Mouse (Mus musculus): ENCODE results near the gene Fgd3. TPM values are rescaled to one million over a fixed set of nuclear protein-coding genes. Genes with fewer than 3 reads are reported as not detected.

Fgd3 gene
- polyA plus RNA-seq, 1 experiment from 2014 or later = 0.52 TPM

GRCm38 (mm10) chr13:49224729-49225128, 95.4 kb downstream of the Fgd3 start:
- 51% methylated on average over 6 of the region's 6 CpGs for WGBS (ENCODE audit: insufficient replicate concordance)

GRCm38 (mm10) chr13:49224314-49224713, 95.8 kb downstream of the Fgd3 start:
- ATAC-seq (ENCODE audit: insufficient read depth) = no peak
- Histone ChIP-seq H3K4me3 (replicated peaks) (no peak overlapping the region), H3K4me1 (replicated peaks) (no peaks in the 10 kb centered on the region), H3K9ac (no peak overlapping the region), H3K27me3 (peaks cover 11% of the 10 kb centered on the region; the same call in 1 of the 2 replicates), H3K9me3 (replicated peaks) (no peaks in the 10 kb centered on the region), H3K36me3 (replicated peaks) (no peaks in the 10 kb centered on the region), H3K27ac (replicated peaks) (no peak overlapping the region), H3K4me2 (no peak overlapping the region)
- WGBS (ENCODE audit: insufficient replicate concordance) = 36% methylated on average over 10 of the region's 10 CpGs

More at GRCm38 (mm10) chr13:49224729-49225128, 95.4 kb downstream of the Fgd3 start:
- Histone ChIP-seq H3K36me3 (replicated peaks) (no peaks in the 10 kb centered on the region), H3K27ac (replicated peaks) (no peak overlapping the region), H3K9me3 (replicated peaks) (no peaks in the 10 kb centered on the region), H3K27me3 (peaks cover 11% of the 10 kb centered on the region; the same call in 1 of the 2 replicates), H3K4me3 (replicated peaks) (no peak overlapping the region), H3K9ac (no peak overlapping the region), H3K4me2 (no peak overlapping the region), H3K4me1 (replicated peaks) (no peaks in the 10 kb centered on the region)
- ATAC-seq (ENCODE audit: insufficient read depth) = no peak

- H3K9ac ChIP-seq = no peak overlapping the region
- 32% methylated on average over 5 of the region's 5 CpGs for WGBS (ENCODE audit: insufficient replicate concordance)
- no peak for ATAC-seq (ENCODE audit: insufficient read depth)
These were observed 99.2 kb downstream of the Fgd3 start for GRCm38 (mm10) chr13:49220912-49221311.

GRCm38 (mm10) chr13:49219367-49219766, 100.7 kb downstream of the Fgd3 start:
- no peak overlapping the region for H3K9ac ChIP-seq
- WGBS (ENCODE audit: insufficient replicate concordance) = 53% methylated on average over 4 of the region's 4 CpGs
- peaks cover 22% of the 10 kb centered on the region for H3K4me1 ChIP-seq (replicated peaks)
- no peaks in the 10 kb centered on the region for H3K36me3 ChIP-seq (replicated peaks)
- peaks cover 25% of the 10 kb centered on the region; the same call in 1 of the 2 replicates for H3K27me3 ChIP-seq
- H3K4me3 ChIP-seq (replicated peaks) = no peak overlapping the region
- H3K27ac ChIP-seq (replicated peaks) = no peak overlapping the region
- no peak overlapping the region for H3K4me2 ChIP-seq
- ATAC-seq (ENCODE audit: insufficient read depth) = no peak
- H3K9me3 ChIP-seq (replicated peaks) = no peaks in the 10 kb centered on the region

More at GRCm38 (mm10) chr13:49220912-49221311, 99.2 kb downstream of the Fgd3 start:
- Histone ChIP-seq H3K9me3 (replicated peaks) (no peaks in the 10 kb centered on the region), H3K36me3 (replicated peaks) (no peaks in the 10 kb centered on the region), H3K4me1 (replicated peaks) (peaks cover 11% of the 10 kb centered on the region), H3K27ac (replicated peaks) (no peak overlapping the region), H3K4me3 (replicated peaks) (no peak overlapping the region), H3K4me2 (no peak overlapping the region), H3K27me3 (peaks cover 16% of the 10 kb centered on the region; the same call in 1 of the 2 replicates)

GRCm38 (mm10) chr13:49218651-49219050, 101.5 kb downstream of the Fgd3 start:
- Histone ChIP-seq H3K4me2 (no peak overlapping the region), H3K4me1 (replicated peaks) (peaks cover 27% of the 10 kb centered on the region), H3K27me3 (peaks cover 19% of the 10 kb centered on the region; the same call in 1 of the 2 replicates), H3K27ac (replicated peaks) (no peak overlapping the region), H3K36me3 (replicated peaks) (no peaks in the 10 kb centered on the region), H3K9ac (no peak overlapping the region), H3K4me3 (replicated peaks) (no peak overlapping the region), H3K9me3 (replicated peaks) (no peaks in the 10 kb centered on the region)
- 63% methylated on average over 3 of the region's 3 CpGs for WGBS (ENCODE audit: insufficient replicate concordance)
- no peak for ATAC-seq (ENCODE audit: insufficient read depth)

- H3K27ac ChIP-seq (replicated peaks) = no peak overlapping the region
- peaks cover 17% of the 10 kb centered on the region; the same call in 1 of the 2 replicates for H3K27me3 ChIP-seq
- H3K4me2 ChIP-seq = peak overlapping the region; percentile 89
- WGBS (ENCODE audit: insufficient replicate concordance) = 61% methylated on average over 9 of the region's 9 CpGs
- ATAC-seq (ENCODE audit: insufficient read depth) = no peak
- H3K9me3 ChIP-seq (replicated peaks) = no peaks in the 10 kb centered on the region
- H3K36me3 ChIP-seq (replicated peaks) = no peaks in the 10 kb centered on the region
- peaks cover 31% of the 10 kb centered on the region for H3K4me1 ChIP-seq (replicated peaks)
- H3K9ac ChIP-seq = no peak overlapping the region
- no peak overlapping the region for H3K4me3 ChIP-seq (replicated peaks)
These were observed 103.1 kb downstream of the Fgd3 start for GRCm38 (mm10) chr13:49216808-49217561.

GRCm38 (mm10) chr13:49216220-49216552, 103.9 kb downstream of the Fgd3 start:
- peak; percentile 61 for ATAC-seq (ENCODE audit: insufficient read depth)
- Histone ChIP-seq H3K9ac (peak overlapping the region; percentile 63), H3K27ac (replicated peaks) (peak overlapping the region; percentile 77), H3K4me3 (replicated peaks) (peak overlapping the region; percentile 65), H3K36me3 (replicated peaks) (no peaks in the 10 kb centered on the region), H3K9me3 (replicated peaks) (no peaks in the 10 kb centered on the region), H3K4me2 (peak overlapping the region; percentile 89), H3K27me3 (peaks cover 17% of the 10 kb centered on the region; the same call in 1 of the 2 replicates), H3K4me1 (replicated peaks) (peaks cover 31% of the 10 kb centered on the region)
- WGBS (ENCODE audit: insufficient replicate concordance) = 3% methylated on average over 17 of the region's 17 CpGs

GRCm38 (mm10) chr13:49215504-49216219, 104.4 kb downstream of the Fgd3 start, which contains the start of gene Card19:
Gene Card19, minus strand, starts transcription at chr13:49216037.
- no peaks in the 10 kb centered on the region for H3K36me3 ChIP-seq (replicated peaks)
- peak within 1 kb of the TSS; percentile 65 for H3K4me3 ChIP-seq (replicated peaks)
- under 1% methylated on average over 78 of the region's 78 CpGs for WGBS (ENCODE audit: insufficient replicate concordance)
- H3K4me2 ChIP-seq = peak within 1 kb of the TSS; percentile 89
- H3K27ac ChIP-seq (replicated peaks) = peak within 1 kb of the TSS; percentile 77
- peak within 1 kb of the TSS; percentile 65 for H3K9ac ChIP-seq
- no peaks in the 10 kb centered on the region for H3K9me3 ChIP-seq (replicated peaks)
- peaks cover 17% of the 10 kb centered on the region; the same call in 1 of the 2 replicates for H3K27me3 ChIP-seq
- peaks cover 31% of the 10 kb centered on the region for H3K4me1 ChIP-seq (replicated peaks)
- ATAC-seq (ENCODE audit: insufficient read depth) = peak; percentile 85

GRCm38 (mm10) chr13:49215128-49215503, 105.0 kb downstream of the Fgd3 start:
- H3K9ac ChIP-seq = no peak overlapping the region

GRCm38 (mm10) chr13:49214454-49214853, 105.7 kb downstream of the Fgd3 start:
- Histone ChIP-seq H3K27ac (replicated peaks) (no peak overlapping the region), H3K9me3 (replicated peaks) (no peaks in the 10 kb centered on the region), H3K4me2 (peak overlapping the region; percentile 89; the same call in 1 of the 2 replicates), H3K4me1 (replicated peaks) (peaks cover 31% of the 10 kb centered on the region), H3K27me3 (peaks cover 17% of the 10 kb centered on the region; the same call in 1 of the 2 replicates), H3K9ac (no peak overlapping the region), H3K36me3 (replicated peaks) (no peaks in the 10 kb centered on the region), H3K4me3 (replicated peaks) (no peak overlapping the region)
- no peak for ATAC-seq (ENCODE audit: insufficient read depth)
- WGBS (ENCODE audit: insufficient replicate concordance) = 58% methylated on average over 3 of the region's 3 CpGs

More at GRCm38 (mm10) chr13:49215128-49215503, 105.0 kb downstream of the Fgd3 start:
- no peak for ATAC-seq (ENCODE audit: insufficient read depth)
- H3K9me3 ChIP-seq (replicated peaks) = no peaks in the 10 kb centered on the region
- H3K4me3 ChIP-seq (replicated peaks) = peak overlapping the region; percentile 65
- no peaks in the 10 kb centered on the region for H3K36me3 ChIP-seq (replicated peaks)
- peaks cover 17% of the 10 kb centered on the region; the same call in 1 of the 2 replicates for H3K27me3 ChIP-seq
- peak overlapping the region; percentile 89 for H3K4me2 ChIP-seq
- 11% methylated on average over 5 of the region's 5 CpGs for WGBS (ENCODE audit: insufficient replicate concordance)
- no peak overlapping the region for H3K27ac ChIP-seq (replicated peaks)
- peaks cover 31% of the 10 kb centered on the region for H3K4me1 ChIP-seq (replicated peaks)

GRCm38 (mm10) chr13:49213531-49213932, 106.6 kb downstream of the Fgd3 start:
- no peak overlapping the region for H3K27ac ChIP-seq (replicated peaks)
- WGBS (ENCODE audit: insufficient replicate concordance) = 27% methylated on average over 4 of the region's 4 CpGs
- peaks cover 31% of the 10 kb centered on the region for H3K4me1 ChIP-seq (replicated peaks)
- H3K9ac ChIP-seq = no peak overlapping the region
- H3K4me2 ChIP-seq = no peak overlapping the region
- peaks cover 17% of the 10 kb centered on the region; the same call in 1 of the 2 replicates for H3K27me3 ChIP-seq
- H3K4me3 ChIP-seq (replicated peaks) = no peak overlapping the region
- H3K36me3 ChIP-seq (replicated peaks) = no peaks in the 10 kb centered on the region
- no peaks in the 10 kb centered on the region for H3K9me3 ChIP-seq (replicated peaks)
- no peak for ATAC-seq (ENCODE audit: insufficient read depth)
